Mouse (Mus musculus): ENCODE data around the gene Gm20388. TPM values are rescaled to one million over a fixed set of nuclear protein-coding genes. Genes with fewer than 3 reads are reported as not detected.

The Gm20388 gene
- polyA plus RNA-seq, 1 experiment, result 0.36 TPM

- Histone ChIP-seq H3K4me3 (replicated peaks) (no peak overlapping the region), H3K36me3 (ENCODE audit: control insufficient read depth) (peaks cover 32% of the 10 kb centered on the region), H3K27me3 (ENCODE audit: control insufficient read depth) (no peaks in the 10 kb centered on the region), H3K9me3 (ENCODE audit: control insufficient read depth, low read length) (no peaks in the 10 kb centered on the region), H3K4me1 (ENCODE audit: control insufficient read depth) (no peaks in the 10 kb centered on the region)
- TF ChIP-seq TAL1 (IDR thresholded peaks at IDR 0.05; ENCODE audit: low read length) (no peak), GATA1 (IDR thresholded peaks at IDR 0.05; ENCODE audit: low read length) (no peak)
Observed at GRCm38 (mm10) chr8:124346852-124347523, 4436.3 kb downstream of the Gm20388 start.

- H3K4me3 ChIP-seq (replicated peaks), result no peak overlapping the region
Observed at GRCm38 (mm10) chr8:124348087-124348486, 4437.4 kb downstream of the Gm20388 start.

DNA sequence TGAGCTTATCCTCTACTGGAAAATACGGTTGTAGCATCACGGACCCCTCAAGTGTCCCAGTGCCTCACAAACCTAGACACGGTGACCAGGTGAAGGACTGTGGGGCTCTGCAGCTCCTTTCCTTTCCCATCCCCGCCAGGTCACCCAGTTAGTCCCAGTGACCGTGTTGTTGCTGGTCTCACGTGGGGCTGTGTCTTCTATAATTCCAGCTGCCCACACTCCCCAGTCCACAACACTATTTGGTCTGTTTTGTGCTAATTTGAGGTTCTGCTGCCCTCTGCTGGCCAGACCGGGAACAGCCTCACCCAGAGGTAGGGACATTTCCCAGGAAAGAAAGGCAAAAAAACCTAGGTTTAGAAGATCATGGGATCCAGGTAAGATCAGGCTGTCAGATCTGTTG lies 4439.0 kb downstream of the Gm20388 start:
- no peak for TF ChIP-seq TAL1 (IDR thresholded peaks at IDR 0.05; ENCODE audit: low read length)
- TF ChIP-seq GATA1 (IDR thresholded peaks at IDR 0.05; ENCODE audit: low read length), result no peak
- Histone ChIP-seq H3K4me1 (ENCODE audit: control insufficient read depth) (no peaks in the 10 kb centered on the region), H3K4me3 (replicated peaks) (no peak overlapping the region), H3K27me3 (ENCODE audit: control insufficient read depth) (no peaks in the 10 kb centered on the region), H3K36me3 (ENCODE audit: control insufficient read depth) (peaks cover 9% of the 10 kb centered on the region), H3K9me3 (ENCODE audit: control insufficient read depth, low read length) (no peaks in the 10 kb centered on the region)

More at GRCm38 (mm10) chr8:124348087-124348486, 4437.4 kb downstream of the Gm20388 start:
- no peak for TF ChIP-seq TAL1 (IDR thresholded peaks at IDR 0.05; ENCODE audit: low read length)
- TF ChIP-seq GATA1 (IDR thresholded peaks at IDR 0.05; ENCODE audit: low read length), result no peak
- no peaks in the 10 kb centered on the region for H3K4me1 ChIP-seq (ENCODE audit: control insufficient read depth)
- no peaks in the 10 kb centered on the region for H3K9me3 ChIP-seq (ENCODE audit: control insufficient read depth, low read length)
- no peaks in the 10 kb centered on the region for H3K27me3 ChIP-seq (ENCODE audit: control insufficient read depth)
- peaks cover 22% of the 10 kb centered on the region for H3K36me3 ChIP-seq (ENCODE audit: control insufficient read depth)

DNA sequence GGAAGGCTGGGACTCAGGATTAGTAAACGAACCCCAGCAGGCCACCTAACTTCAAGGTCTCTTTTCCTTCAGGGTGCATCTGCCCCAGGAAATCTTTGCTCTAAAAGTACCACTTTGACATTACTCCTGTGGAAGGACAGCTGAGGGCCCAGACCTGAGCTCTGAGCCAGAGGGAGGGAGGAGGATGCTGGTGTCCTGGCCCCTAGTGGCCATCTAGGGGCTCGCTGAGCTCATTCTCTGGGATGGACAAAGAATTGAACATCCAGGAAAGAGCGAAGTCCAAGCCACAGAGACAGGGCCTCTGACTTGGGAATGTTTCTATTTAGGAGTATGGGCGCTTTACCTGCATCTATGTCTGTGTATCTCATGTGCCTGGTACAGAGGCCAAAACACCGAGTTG lies 4441.0 kb downstream of the Gm20388 start:
- no peaks in the 10 kb centered on the region for H3K36me3 ChIP-seq (ENCODE audit: control insufficient read depth)
- no peaks in the 10 kb centered on the region for H3K9me3 ChIP-seq (ENCODE audit: control insufficient read depth, low read length)
- no peaks in the 10 kb centered on the region for H3K27me3 ChIP-seq (ENCODE audit: control insufficient read depth)
- H3K4me3 ChIP-seq (replicated peaks), result no peak overlapping the region
- no peaks in the 10 kb centered on the region for H3K4me1 ChIP-seq (ENCODE audit: control insufficient read depth)
- TF ChIP-seq GATA1 (IDR thresholded peaks at IDR 0.05; ENCODE audit: low read length) (no peak), TAL1 (IDR thresholded peaks at IDR 0.05; ENCODE audit: low read length) (no peak)

DNA sequence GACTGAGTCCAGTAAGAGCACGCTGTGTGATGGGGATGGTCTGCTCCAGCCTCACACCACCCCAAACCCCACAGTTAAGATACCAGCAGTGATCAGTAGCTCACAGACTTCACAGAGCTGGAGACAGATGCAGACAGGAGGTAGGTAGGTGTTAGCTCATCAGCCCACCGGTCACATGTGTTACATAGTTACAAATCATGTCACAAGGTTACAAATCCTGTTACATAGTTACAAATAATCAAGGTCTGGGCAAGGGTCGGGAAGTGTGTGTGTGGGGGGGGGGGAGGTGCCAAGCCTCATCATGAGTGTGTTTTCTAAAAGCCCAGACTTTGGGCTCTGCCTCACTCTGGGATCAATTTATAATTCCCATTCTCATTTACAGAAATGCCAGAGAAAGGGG lies 4450.3 kb downstream of the Gm20388 start:
- no peak for TF ChIP-seq TAL1 (IDR thresholded peaks at IDR 0.05; ENCODE audit: low read length)
- no peak for TF ChIP-seq GATA1 (IDR thresholded peaks at IDR 0.05; ENCODE audit: low read length)
- Histone ChIP-seq H3K9me3 (ENCODE audit: control insufficient read depth, low read length) (no peaks in the 10 kb centered on the region), H3K4me1 (ENCODE audit: control insufficient read depth) (no peaks in the 10 kb centered on the region), H3K27me3 (ENCODE audit: control insufficient read depth) (no peaks in the 10 kb centered on the region), H3K36me3 (ENCODE audit: control insufficient read depth) (no peaks in the 10 kb centered on the region), H3K4me3 (replicated peaks) (no peak overlapping the region)

DNA sequence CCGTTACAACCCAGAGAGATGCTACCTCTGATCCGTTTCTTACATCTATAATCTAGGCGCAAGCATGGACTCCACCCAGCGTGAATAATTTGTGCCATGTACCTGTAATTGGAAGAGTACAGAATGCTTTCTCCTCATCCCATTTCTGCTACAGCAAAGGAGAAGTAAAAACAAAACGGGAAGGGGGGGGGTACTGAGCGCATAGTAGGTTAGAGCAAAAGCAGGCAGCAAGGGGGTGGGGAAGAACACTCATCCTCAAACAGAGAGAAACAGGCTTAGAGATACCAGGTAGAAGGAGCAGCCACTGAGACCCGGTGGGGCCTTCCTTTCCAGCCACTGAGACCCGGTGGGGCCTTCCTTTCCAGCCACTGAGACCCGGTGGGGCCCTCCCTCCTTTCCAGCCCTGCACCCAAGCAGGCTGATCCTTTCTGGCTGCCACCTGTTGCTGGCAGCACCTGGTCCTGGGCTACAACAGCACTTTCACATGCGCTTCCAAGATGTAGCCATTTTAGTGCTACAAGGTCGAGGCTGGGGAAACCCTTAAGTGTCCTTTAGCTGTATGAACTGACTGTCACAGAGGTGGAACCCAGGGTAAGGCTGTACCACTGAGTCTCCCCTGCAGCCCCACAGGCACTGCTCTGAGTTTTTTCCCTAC lies 4451.3 kb downstream of the Gm20388 start:
- TF ChIP-seq GATA1 (IDR thresholded peaks at IDR 0.05; ENCODE audit: low read length) (no peak), TAL1 (IDR thresholded peaks at IDR 0.05; ENCODE audit: low read length) (no peak)
- no peaks in the 10 kb centered on the region for H3K27me3 ChIP-seq (ENCODE audit: control insufficient read depth)
- H3K4me1 ChIP-seq (ENCODE audit: control insufficient read depth), result no peaks in the 10 kb centered on the region
- H3K9me3 ChIP-seq (ENCODE audit: control insufficient read depth, low read length), result no peaks in the 10 kb centered on the region
- no peak overlapping the region for H3K4me3 ChIP-seq (replicated peaks)
- H3K36me3 ChIP-seq (ENCODE audit: control insufficient read depth), result no peaks in the 10 kb centered on the region

- TF ChIP-seq TAL1 (IDR thresholded peaks at IDR 0.05; ENCODE audit: low read length), result no peak
- Histone ChIP-seq H3K27me3 (ENCODE audit: control insufficient read depth) (no peaks in the 10 kb centered on the region), H3K36me3 (ENCODE audit: control insufficient read depth) (no peaks in the 10 kb centered on the region), H3K4me1 (ENCODE audit: control insufficient read depth) (no peaks in the 10 kb centered on the region), H3K4me3 (replicated peaks) (no peak overlapping the region), H3K9me3 (ENCODE audit: control insufficient read depth, low read length) (no peaks in the 10 kb centered on the region)
Observed at GRCm38 (mm10) chr8:124362589-124362988, 4451.9 kb downstream of the Gm20388 start.

GRCm38 (mm10) chr8:124363337-124363736 lies 4452.7 kb downstream of the Gm20388 start:
- no peaks in the 10 kb centered on the region for H3K9me3 ChIP-seq (ENCODE audit: control insufficient read depth, low read length)
- H3K36me3 ChIP-seq (ENCODE audit: control insufficient read depth), result no peaks in the 10 kb centered on the region
- no peaks in the 10 kb centered on the region for H3K4me1 ChIP-seq (ENCODE audit: control insufficient read depth)
- no peaks in the 10 kb centered on the region for H3K27me3 ChIP-seq (ENCODE audit: control insufficient read depth)
- H3K4me3 ChIP-seq (replicated peaks), result no peak overlapping the region
- TF ChIP-seq TAL1 (IDR thresholded peaks at IDR 0.05; ENCODE audit: low read length) (no peak), GATA1 (IDR thresholded peaks at IDR 0.05; ENCODE audit: low read length) (no peak)

DNA sequence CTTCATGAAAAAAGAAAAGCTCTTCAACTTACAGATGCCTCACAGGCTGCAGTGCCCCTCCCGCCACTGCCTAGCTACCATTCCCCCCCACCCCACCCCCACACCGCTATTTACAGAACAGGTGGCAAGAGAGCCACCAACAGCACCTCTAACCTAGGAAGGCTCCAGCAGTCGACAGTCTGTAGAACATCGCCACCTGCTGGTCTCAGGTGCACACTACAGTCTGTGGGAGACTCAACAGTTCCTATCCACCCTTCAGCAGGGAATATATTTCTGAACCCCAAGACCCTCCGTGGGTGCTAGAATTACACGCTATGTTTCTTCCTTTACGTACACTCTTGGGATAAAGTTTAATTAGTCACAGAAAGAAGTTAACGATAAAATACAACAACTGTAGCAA lies 4457.6 kb downstream of the Gm20388 start:
- no peaks in the 10 kb centered on the region for H3K27me3 ChIP-seq (ENCODE audit: control insufficient read depth)
- no peaks in the 10 kb centered on the region for H3K4me1 ChIP-seq (ENCODE audit: control insufficient read depth)
- H3K9me3 ChIP-seq (ENCODE audit: control insufficient read depth, low read length), result no peaks in the 10 kb centered on the region
- TF ChIP-seq GATA1 (IDR thresholded peaks at IDR 0.05; ENCODE audit: low read length), result no peak
- no peak for TF ChIP-seq TAL1 (IDR thresholded peaks at IDR 0.05; ENCODE audit: low read length)
- H3K4me3 ChIP-seq (replicated peaks), result no peak overlapping the region
- H3K36me3 ChIP-seq (ENCODE audit: control insufficient read depth), result no peaks in the 10 kb centered on the region

All from erythroblast, embryonic 14.5 days (primary cell).